Comparison of ENCODE assay signal across 8 mouse cellular contexts in the genomic region with DNA sequence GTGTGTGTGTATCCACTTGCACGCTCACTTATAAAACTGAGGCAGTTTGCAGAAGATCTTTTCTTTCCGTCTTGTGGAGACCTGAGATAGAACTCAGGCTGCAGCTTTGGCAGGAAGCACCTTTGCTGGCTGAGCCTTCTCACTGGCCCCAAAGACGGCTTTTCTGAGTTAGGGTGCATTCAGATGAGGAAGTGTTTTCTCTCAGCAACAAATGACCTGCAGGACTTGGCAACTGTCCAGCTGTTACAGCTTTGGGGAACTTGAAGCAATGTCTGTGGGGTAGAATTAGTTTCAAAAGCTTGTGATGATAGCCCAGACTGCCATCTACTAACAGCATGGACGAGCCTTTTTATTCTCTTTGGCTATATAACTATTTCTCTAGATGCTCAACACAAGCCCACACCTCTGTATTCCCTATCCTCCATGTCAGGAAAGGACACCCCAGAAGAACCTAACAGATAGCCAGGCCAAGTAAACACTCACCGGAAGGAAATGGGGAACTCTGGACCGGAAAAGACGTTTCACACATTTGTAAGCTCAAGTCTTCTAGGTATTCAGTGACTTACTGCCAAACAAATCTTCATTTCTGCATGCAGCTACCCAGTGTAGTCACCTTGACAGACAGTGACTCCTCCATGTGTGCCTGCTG.
DNase-seq lines count a peak whose midpoint lies in the region.

No protein-coding gene starts in this region.

- DNase-seq in layer of hippocampus, adult 11-12 months (ENCODE audit: low spot score): peak; percentile 67
- no peak for DNase-seq in layer of hippocampus, adult 9-10 months (ENCODE audit: low spot score)
- DNase-seq in adrenal gland, postnatal 10 days: peak; percentile 41
- DNase-seq in heart, adult 9 months (ENCODE audit: low spot score in 2 of 2): peak; percentile 52
- DNase-seq in left cerebral cortex, postnatal 4 days: peak; percentile 14
- peak; percentile 90 to 91 for DNase-seq in natural killer cell, adult 2 months (ENCODE audit: low spot score in 2 of 2)
- no peak for DNase-seq in Muller cell, postnatal 12 days (ENCODE audit: inconsistent ontology term)
- DNase-seq in testis, postnatal 14 days (ENCODE audit: low spot score): no peak

- intact Hi-C loops in left cerebral cortex, postnatal 4 days (cut with DNase I): no loop called here

Comparison
In these comparisons a context has a peak if more than half of its experiments do, and no peak if none do; other contexts are left out.
1. DNase-seq: peak in layer of hippocampus, adult 11-12 months (single experiment), adrenal gland, postnatal 10 days (single experiment), heart, adult 9 months (2 of 2), left cerebral cortex, postnatal 4 days (single experiment) and natural killer cell, adult 2 months (2 of 2); none in layer of hippocampus, adult 9-10 months (single experiment), Muller cell, postnatal 12 days (single experiment) and testis, postnatal 14 days (single experiment).